Mouse (Mus musculus) spleen, embryonic (tissue): ENCODE data around the gene Gm5724.

Source experiments
- CTCF ChIA-PET: fragments of 350-600 bp; sonication (Branson Sonifier 250); formaldehyde crosslinking; loops from one replicate; lab custom pipeline; 2022; lab: Charles Lee

Gm5724 gene

GRCm38 (mm10) chr6:141773710-141774109, at the start of gene Gm5724:
Gene Gm5724, minus strand, starts transcription at chr6:141773810.
- CTCF ChIA-PET = no interaction called here

- CTCF ChIA-PET = no interaction called here
Measured at GRCm38 (mm10) chr6:141797837-141798236, 24.2 kb upstream of the Gm5724 start.

GRCm38 (mm10) chr6:141774476-141774875, 866 bp upstream of the Gm5724 start:
- CTCF ChIA-PET = no interaction called here

GRCm38 (mm10) chr6:141691246-141691645, 82.4 kb downstream of the Gm5724 start:
- CTCF ChIA-PET = no interaction called here

GRCm38 (mm10) chr6:141687008-141687407, 86.6 kb downstream of the Gm5724 start:
- CTCF ChIA-PET = no interaction called here
